ENCODE assay signal across 8 mouse cellular contexts in genomic region chr10:39731736-39732265, GRCm38 (mm10). TPM values are rescaled to one million over a fixed set of nuclear protein-coding genes. Genes with fewer than 3 reads are reported as not detected.
DNase-seq lines count a peak whose midpoint lies in the region; ATAC-seq and TF ChIP-seq lines count a peak whose summit lies in the region.

Gene Rev3l, plus strand, starts transcription at chr10:39732118.

- peak within 1 kb of the TSS; percentile 96 for H3K9ac ChIP-seq in kidney, embryonic 15.5 days
- H3K9ac ChIP-seq in limb, embryonic 15.5 days = peak within 1 kb of the TSS; percentile 88
- peak within 1 kb of the TSS; percentile 95 for H3K9ac ChIP-seq in midbrain, postnatal 0 days (replicated peaks; ENCODE audit: low read length, poor library complexity, severe bottlenecking)

- peak; percentile 75 for ATAC-seq in erythroblast, adult 5-6 weeks (replicated peaks; ENCODE audit: low FRiP score, poor library complexity, severe bottlenecking)
- peak; percentile 88 for ATAC-seq in kidney, embryonic 15.5 days (replicated peaks; ENCODE audit: low FRiP score)
- ATAC-seq in limb, embryonic 15.5 days (ENCODE audit: insufficient number of reproducible peaks, low FRiP score, low TSS enrichment, low read depth) = peak; percentile 82
- peak; percentile 84 for ATAC-seq in midbrain, postnatal 0 days (ENCODE audit: low FRiP score)

- TF ChIP-seq POLR2A in bone marrow macrophage, adult 2 months (IDR thresholded peaks at IDR 0.05; ENCODE audit: borderline replicate concordance, low read depth, low read length) = no peak

- H3K79me2 ChIP-seq in C2C12 (ENCODE audit: control insufficient read depth, insufficient read depth) = peaks cover 47% of the 10 kb centered on the region

- H3K4me3 ChIP-seq in C2C12 (ENCODE audit: insufficient read depth, poor library complexity, severe bottlenecking) = peak within 1 kb of the TSS; percentile 91
- peak within 1 kb of the TSS; percentile 95 for H3K4me3 ChIP-seq in bone marrow macrophage, adult 2 months (ENCODE audit: insufficient read depth, low read length)
- H3K4me3 ChIP-seq in heart, embryonic 10.5 days = peak within 1 kb of the TSS; percentile 90
- H3K4me3 ChIP-seq in kidney, embryonic 15.5 days (replicated peaks) = peak within 1 kb of the TSS; percentile 88
- peak within 1 kb of the TSS; percentile 91 for H3K4me3 ChIP-seq in limb, embryonic 15.5 days
- peak within 1 kb of the TSS; percentile 53 for H3K4me3 ChIP-seq in midbrain, postnatal 0 days (ENCODE audit: low read depth, low read length)

- TF ChIP-seq CTCF in C2C12 (IDR thresholded peaks at IDR 0.05; ENCODE audit: control insufficient read depth, insufficient read depth, insufficient read length) = no peak
- no peak for TF ChIP-seq CTCF in bone marrow macrophage, adult 2 months (IDR thresholded peaks at IDR 0.05; ENCODE audit: low read depth, low read length)
- TF ChIP-seq CTCF in midbrain, postnatal 0 days (IDR thresholded peaks at IDR 0.05) = no peak

- no peaks in the 10 kb centered on the region for H3K27me3 ChIP-seq in C2C12 (ENCODE audit: control insufficient read depth, insufficient read depth, insufficient read length)
- no peaks in the 10 kb centered on the region for H3K27me3 ChIP-seq in heart, embryonic 10.5 days (ENCODE audit: insufficient read depth, poor library complexity, severe bottlenecking)
- no peaks in the 10 kb centered on the region for H3K27me3 ChIP-seq in kidney, embryonic 15.5 days
- H3K27me3 ChIP-seq in limb, embryonic 15.5 days = no peaks in the 10 kb centered on the region
- H3K27me3 ChIP-seq in midbrain, postnatal 0 days (ENCODE audit: insufficient read depth, low read length) = no peaks in the 10 kb centered on the region

- peaks cover 6% of the 10 kb centered on the region for H3K4me1 ChIP-seq in bone marrow macrophage, adult 2 months (ENCODE audit: control insufficient read depth, insufficient read depth, low read length)
- peaks cover 8% of the 10 kb centered on the region; the same call in 1 of the 2 replicates for H3K4me1 ChIP-seq in heart, embryonic 10.5 days
- peaks cover 14% of the 10 kb centered on the region for H3K4me1 ChIP-seq in kidney, embryonic 15.5 days
- peaks cover 12% of the 10 kb centered on the region for H3K4me1 ChIP-seq in limb, embryonic 15.5 days
- H3K4me1 ChIP-seq in midbrain, postnatal 0 days (ENCODE audit: insufficient read depth, low read length) = peaks cover 3% of the 10 kb centered on the region; the same call in 1 of the 2 replicates

- peak; percentile 95 for DNase-seq in heart, embryonic 10.5 days (ENCODE audit: low spot score)
- peak; percentile 97 for DNase-seq in midbrain, postnatal 0 days (ENCODE audit: low spot score)
- DNase-seq in spleen, postnatal 10 days (ENCODE audit: low spot score in 2 of 2) = peak; percentile 91 to 93

- H3K4me2 ChIP-seq in kidney, embryonic 15.5 days = peak within 1 kb of the TSS; percentile 63
- H3K4me2 ChIP-seq in limb, embryonic 15.5 days = peak within 1 kb of the TSS; percentile 57
- peak within 1 kb of the TSS; percentile 61 for H3K4me2 ChIP-seq in midbrain, postnatal 0 days (ENCODE audit: low read depth, low read length, poor library complexity, severe bottlenecking)

- H3ac ChIP-seq in C2C12 (ENCODE audit: control insufficient read depth, insufficient read length, low read depth) = peak within 1 kb of the TSS; percentile 91

- peak within 1 kb of the TSS; percentile 91 for H3K27ac ChIP-seq in bone marrow macrophage, adult 2 months (ENCODE audit: insufficient read depth, low read depth, low read length)
- H3K27ac ChIP-seq in heart, embryonic 10.5 days = peak within 1 kb of the TSS; percentile 99
- H3K27ac ChIP-seq in kidney, embryonic 15.5 days = peak within 1 kb of the TSS; percentile 100
- H3K27ac ChIP-seq in limb, embryonic 15.5 days = peak within 1 kb of the TSS; percentile 100
- peak within 1 kb of the TSS; percentile 100 for H3K27ac ChIP-seq in midbrain, postnatal 0 days (ENCODE audit: low read depth, low read length)

- peaks cover 35% of the 10 kb centered on the region for H3K79me3 ChIP-seq in C2C12 (ENCODE audit: low read depth)

- under 1% methylated on average over 48 of the region's 64 CpGs for WGBS in heart, embryonic 10.5 days
- under 1% methylated on average over 45 of the region's 64 CpGs for WGBS in kidney, embryonic 15.5 days
- under 1% methylated on average over 49 of the region's 64 CpGs for WGBS in limb, embryonic 15.5 days
- 0% methylated on average over 18 of the region's 64 CpGs for whole genome bisulfite sequencing in midbrain, postnatal 0 days

- H3K9me3 ChIP-seq in heart, embryonic 10.5 days = no peaks in the 10 kb centered on the region
- no peaks in the 10 kb centered on the region for H3K9me3 ChIP-seq in kidney, embryonic 15.5 days (replicated peaks)
- no peaks in the 10 kb centered on the region for H3K9me3 ChIP-seq in limb, embryonic 15.5 days
- H3K9me3 ChIP-seq in midbrain, postnatal 0 days (ENCODE audit: low read length) = no peaks in the 10 kb centered on the region

- H3K36me3 ChIP-seq in C2C12 (ENCODE audit: control insufficient read depth, insufficient read depth) = no peaks in the 10 kb centered on the region
- H3K36me3 ChIP-seq in heart, embryonic 10.5 days = 0 out of 2 replicates have a peak, but pooled peaks cover 4% of the 10 kb centered on the region
- H3K36me3 ChIP-seq in kidney, embryonic 15.5 days = no peaks in the 10 kb centered on the region
- H3K36me3 ChIP-seq in limb, embryonic 15.5 days = no peaks in the 10 kb centered on the region
- no peaks in the 10 kb centered on the region for H3K36me3 ChIP-seq in midbrain, postnatal 0 days (ENCODE audit: insufficient read depth, low read length)

TF ChIP-seq in C2C12, 6 proteins besides CTCF, POLR2A, EP300 and RAD21:
- TF ChIP-seq MYOD1 (IDR thresholded peaks at IDR 0.05; ENCODE audit: control insufficient read depth, insufficient read length, low read depth) (no peak), MYOG (IDR thresholded peaks at IDR 0.05; ENCODE audit: control insufficient read depth, extremely low read depth, insufficient read length) (no peak)
TF ChIP-seq in C2C12: peak in this region for 0.

RNA-seq across cellular contexts. Expression of gene Rev3l, which starts in this region (rescaled TPM):
- polyA plus RNA-seq in C2C12 (2012; fragmentation: generic; extraction: Trizol) = 1.8 TPM
- polyA plus RNA-seq in bone marrow macrophage, adult 2 months (2012; ENCODE audit: insufficient read depth, insufficient read length, missing spikeins) = 9.9 and 11.7 TPM in 2 replicates
- 22.2 and 22.5 TPM in 2 replicates for total RNA-seq in erythroblast, adult 5-6 weeks (2015; ENCODE audit: low replicate concordance)
- 19.7 and 23.4 TPM in 2 replicates for total RNA-seq in erythroblast, adult 5-6 weeks (2017; ENCODE audit: low replicate concordance)
- polyA plus RNA-seq in heart, embryonic 10.5 days (2016; fragmentation: Nextera tagmentation; extraction: Ambion mirVana) = 10.8 and 13.1 TPM in 2 replicates
- polyA plus RNA-seq in kidney, embryonic 15.5 days (2015; fragmentation: Nextera tagmentation; extraction: Ambion mirVana) = 14.8 and 15.5 TPM in 2 replicates
- polyA plus RNA-seq in limb, embryonic 15.5 days (2015; fragmentation: Nextera tagmentation; extraction: Ambion mirVana) = 14.7 and 16.1 TPM in 2 replicates
- 151 and 175 TPM in 2 replicates for total RNA-seq in midbrain, postnatal 0 days (2014; rRNA removed)
- polyA plus RNA-seq in midbrain, postnatal 0 days (2015; fragmentation: Nextera tagmentation; extraction: Ambion mirVana) = 30.3 and 34.9 TPM in 2 replicates

Comparison
In these comparisons a context has a peak if more than half of its experiments do, and no peak if none do; other contexts are left out.
1. Peak in every context shown above with its lines: DNase-seq, ATAC-seq, H3K4me3 ChIP-seq and H3K27ac ChIP-seq.